Mouse (Mus musculus) G1E (cell line): ENCODE measurements at regions not wholly inside any gene's neighbourhood (a gene's known extent, or its start where the extent isn't known, plus 50 kb on each side); places are given as distances from the start of the nearest gene placed in this dataset.

Source experiments
- CTCF ChIP-seq: IDR thresholded peaks from 2 replicates; pipeline ENCODE4 v1.5.1; 2012; ENCODE audit warnings: low read depth, low read length, inconsistent platforms, mixed read lengths
- GATA1 ChIP-seq: IDR thresholded peaks from 2 replicates; pipeline ENCODE4 v1.6.1; 2012; ENCODE audit warnings: borderline replicate concordance, low read length, inconsistent platforms, mixed read lengths
- POLR2AphosphoS5 ChIP-seq: IDR thresholded peaks from 2 replicates; pipeline ENCODE4 v1.6.1; 2012; ENCODE audit warnings: low read depth, low read length, inconsistent platforms; ENCODE audit not compliant: insufficient replicate concordance
- TAL1 ChIP-seq: conservative IDR thresholded peaks from 2 replicates; pipeline ENCODE4 v1.6.1; 2012; ENCODE audit warnings: low read depth, low read length, inconsistent platforms, mixed read lengths

- TF ChIP-seq CTCF, result no peak
- no peak for TF ChIP-seq GATA1
- TF ChIP-seq POLR2AphosphoS5, result no peak
- no peak for TF ChIP-seq TAL1
Observed at GRCm38 (mm10) chr1:57053836-57054235, 75.4 kb upstream of the Satb2 start.
